In genomic region chr9:75559512-75560012, GRCm38 (mm10) we compare ENCODE assay signal across 8 mouse cellular contexts. TPM values are rescaled to one million over a fixed set of nuclear protein-coding genes. Genes with fewer than 3 reads are reported as not detected.
DNase-seq lines count a peak whose midpoint lies in the region; ATAC-seq and TF ChIP-seq lines count a peak whose summit lies in the region.

TSS of gene Tmod3 (minus strand) at chr9:75559657.

- no peaks in the 10 kb centered on the region for H3K27me3 ChIP-seq in hindbrain, postnatal 0 days (ENCODE audit: insufficient read depth, low read length)
- H3K27me3 ChIP-seq in megakaryocyte, embryonic 14.5 days (replicated peaks): peaks cover 3% of the 10 kb centered on the region

- peak within 1 kb of the TSS; percentile 86 for H3K4me2 ChIP-seq in hindbrain, postnatal 0 days (ENCODE audit: low read depth, low read length)

- no peak for TF ChIP-seq CTCF in gastrocnemius, adult 2 months (IDR thresholded peaks at IDR 0.05)
- no peak for TF ChIP-seq CTCF in hindbrain, postnatal 0 days (IDR thresholded peaks at IDR 0.05; ENCODE audit: low read depth)

- 3% methylated on average over 21 of the region's 21 CpGs for WGBS in hindbrain, postnatal 0 days

- no peaks in the 10 kb centered on the region for H3K9me3 ChIP-seq in hindbrain, postnatal 0 days (ENCODE audit: low read length)
- H3K9me3 ChIP-seq in megakaryocyte, embryonic 14.5 days: no peaks in the 10 kb centered on the region

- no peaks in the 10 kb centered on the region for H3K36me3 ChIP-seq in hindbrain, postnatal 0 days (ENCODE audit: insufficient read depth, low read length)
- peaks cover 15% of the 10 kb centered on the region for H3K36me3 ChIP-seq in megakaryocyte, embryonic 14.5 days (replicated peaks; ENCODE audit: low read length)

- H3K27ac ChIP-seq in gastrocnemius, adult 2 months: peak within 1 kb of the TSS; percentile 92
- peak within 1 kb of the TSS; percentile 52 for H3K27ac ChIP-seq in hindbrain, postnatal 0 days

- H3K4me3 ChIP-seq in gastrocnemius, adult 2 months: peak within 1 kb of the TSS; percentile 94
- H3K4me3 ChIP-seq in hindbrain, postnatal 0 days (ENCODE audit: low read length): peak within 1 kb of the TSS; percentile 72
- peak within 1 kb of the TSS; percentile 96 for H3K4me3 ChIP-seq in megakaryocyte, embryonic 14.5 days (replicated peaks)

- H3K4me1 ChIP-seq in hindbrain, postnatal 0 days (ENCODE audit: insufficient read depth, low read length): peaks cover 5% of the 10 kb centered on the region; the same call in 1 of the 2 replicates
- peaks cover 67% of the 10 kb centered on the region for H3K4me1 ChIP-seq in megakaryocyte, embryonic 14.5 days

- H3K9ac ChIP-seq in hindbrain, postnatal 0 days (replicated peaks; ENCODE audit: low read length): peak within 1 kb of the TSS; percentile 83

- intact Hi-C loops in gastrocnemius, adult 2 months (cut with DNase I): loop anchor here (5.0 kb wide), 1 partner anchor 37 kb away; no protein-coding TSS in a partner anchor

- peak; percentile 97 for DNase-seq in ZHBTc4 (ENCODE audit: low read depth, low spot score)
- DNase-seq in gastrocnemius, adult 2 months: peak; percentile 95
- peak; percentile 95 for DNase-seq in hindbrain, postnatal 0 days (ENCODE audit: low spot score)
- peak; percentile 84 to 92 for DNase-seq in left cerebral cortex, adult 8-10 months (ENCODE audit: low spot score in 2 of 2)
- DNase-seq in right cerebral cortex, postnatal 10 days (ENCODE audit: low spot score in 2 of 2): peak; percentile 96 to 97
- DNase-seq in urinary bladder, postnatal 25 days (ENCODE audit: low spot score): peak; percentile 97

- peak; percentile 86 for ATAC-seq in common myeloid progenitor, adult 5-6 weeks (replicated peaks; ENCODE audit: low read depth, poor library complexity, severe bottlenecking)
- peak; percentile 95 for ATAC-seq in hindbrain, postnatal 0 days

RNA-seq across cellular contexts. Expression of gene Tmod3, which starts in this region (rescaled TPM):
- 73.1 and 81.4 TPM in 2 replicates for total RNA-seq in common myeloid progenitor, adult 5-6 weeks (2017)
- total RNA-seq in gastrocnemius, adult 2 months (2021): 10 to 100 TPM; 15.0 to 23.0 TPM
- 33.5 and 36.6 TPM in 2 replicates for total RNA-seq in hindbrain, postnatal 0 days (2014; rRNA removed)
- polyA plus RNA-seq in hindbrain, postnatal 0 days (2015; fragmentation: Nextera tagmentation; extraction: Ambion mirVana): 70.7 and 76.5 TPM in 2 replicates
- 10 to 100 TPM; 43.9 to 54.9 (median 50.5) TPM for total RNA-seq in left cerebral cortex, adult 8-10 months (2022)
- 3.0 and 11.0 TPM in 2 replicates for polyA plus RNA-seq in megakaryocyte, embryonic 14.5 days (2012; ENCODE audit: insufficient read depth, low replicate concordance)

Comparison
In these comparisons a context has a peak if more than half of its experiments do, and no peak if none do; other contexts are left out.
1. Peak in every context shown above with its lines: DNase-seq, ATAC-seq, H3K4me3 ChIP-seq and H3K27ac ChIP-seq.